Comparison of ENCODE assay signal across 8 mouse cellular contexts in genomic region chr11:3453467-3453866, GRCm38 (mm10). TPM values are rescaled to one million over a fixed set of nuclear protein-coding genes. Genes with fewer than 3 reads are reported as not detected.
DNase-seq lines count a peak whose midpoint lies in the region; ATAC-seq and TF ChIP-seq lines count a peak whose summit lies in the region.

No protein-coding gene starts in this region.

- H3K4me1 ChIP-seq in embryonic facial prominence, embryonic 12.5 days: peaks cover 10% of the 10 kb centered on the region
- peaks cover 6% of the 10 kb centered on the region for H3K4me1 ChIP-seq in kidney, adult 2 months (ENCODE audit: control insufficient read depth, insufficient read depth, low read length)

- peak overlapping the region; percentile 92 for H3K4me2 ChIP-seq in embryonic facial prominence, embryonic 12.5 days (replicated peaks)

- H3K36me3 ChIP-seq in C2C12 (ENCODE audit: control insufficient read depth, insufficient read depth) (no peaks in the 10 kb centered on the region), macrophage (ENCODE audit: inconsistent target) (no peaks in the 10 kb centered on the region)
- H3K36me3 ChIP-seq in embryonic facial prominence, embryonic 12.5 days: peaks cover 7% of the 10 kb centered on the region
- no peaks in the 10 kb centered on the region for H3K36me3 ChIP-seq in kidney, adult 2 months (ENCODE audit: control insufficient read depth, insufficient read depth, low read length)

- peak; percentile 16 for DNase-seq in 3134 (ENCODE audit: extremely low read depth, insufficient read length, low spot score)
- peak; percentile 30 for DNase-seq in kidney, adult 2 months
- no peak for DNase-seq in right cerebral cortex, adult 2 months (ENCODE audit: low spot score in 2 of 2)
- no peak for DNase-seq in spleen, postnatal 36 days (ENCODE audit: low spot score in 2 of 2)

- no peak overlapping the region for H3K9ac ChIP-seq in embryonic facial prominence, embryonic 12.5 days

- no peak for TF ChIP-seq CTCF in C2C12 (IDR thresholded peaks at IDR 0.05; ENCODE audit: control insufficient read depth, insufficient read depth, insufficient read length)
- TF ChIP-seq CTCF in kidney, adult 2 months (conservative IDR thresholded peaks at IDR 0.05; ENCODE audit: insufficient read depth, insufficient read length, low read depth, low read length): peak; percentile 56

- H3K79me3 ChIP-seq in C2C12 (ENCODE audit: low read depth): peaks cover 38% of the 10 kb centered on the region

- H3K27ac ChIP-seq in embryonic facial prominence, embryonic 12.5 days: no peak overlapping the region
- no peak overlapping the region for H3K27ac ChIP-seq in kidney, adult 2 months (ENCODE audit: insufficient read depth, low read depth, low read length)
- no peak overlapping the region for H3K27ac ChIP-seq in macrophage

- peaks cover 53% of the 10 kb centered on the region for H3K79me2 ChIP-seq in C2C12 (ENCODE audit: control insufficient read depth, insufficient read depth)
- peaks cover 42% of the 10 kb centered on the region for H3K79me2 ChIP-seq in macrophage (ENCODE audit: inconsistent target)

- ATAC-seq in embryonic facial prominence, embryonic 12.5 days (ENCODE audit: insufficient number of reproducible peaks, insufficient read depth, low FRiP score, low TSS enrichment): no peak
- ATAC-seq in frontal cortex, adult (ENCODE audit: low TSS enrichment): no peak

- no peaks in the 10 kb centered on the region for H3K27me3 ChIP-seq in C2C12 (ENCODE audit: control insufficient read depth, insufficient read depth, insufficient read length)
- no peaks in the 10 kb centered on the region for H3K27me3 ChIP-seq in embryonic facial prominence, embryonic 12.5 days
- H3K27me3 ChIP-seq in kidney, adult 2 months (replicated peaks; ENCODE audit: control insufficient read depth, insufficient read depth, low read length): no peaks in the 10 kb centered on the region

- no peaks in the 10 kb centered on the region for H3K9me3 ChIP-seq in embryonic facial prominence, embryonic 12.5 days

- TF ChIP-seq POLR2A in kidney, adult 2 months (IDR thresholded peaks at IDR 0.05; ENCODE audit: low read depth, low read length): no peak

- H3K4me3 ChIP-seq in C2C12 (ENCODE audit: insufficient read depth, poor library complexity, severe bottlenecking) (peak overlapping the region; percentile 93), macrophage (ENCODE audit: inconsistent target) (0 out of 2 replicates have a peak overlapping the region, but pooled peaks have one; percentile 97)
- H3K4me3 ChIP-seq in embryonic facial prominence, embryonic 12.5 days: peak overlapping the region; percentile 91; the same call in 1 of the 2 replicates
- no peak overlapping the region for H3K4me3 ChIP-seq in kidney, adult 2 months (ENCODE audit: insufficient read depth, low read depth, low read length)

- H3ac ChIP-seq in C2C12 (ENCODE audit: control insufficient read depth, insufficient read length, low read depth): no peak overlapping the region

- 80% methylated on average over 6 of the region's 6 CpGs for WGBS in embryonic facial prominence, embryonic 12.5 days
- WGBS in kidney, adult 2 months: 42% methylated on average over 6 of the region's 6 CpGs
- 72% methylated on average over 6 of the region's 6 CpGs for WGBS in macrophage (ENCODE audit: missing documents)

TF ChIP-seq in C2C12, 6 proteins besides CTCF, POLR2A, EP300 and RAD21:
- no peak for TF ChIP-seq CEBPB (IDR thresholded peaks at IDR 0.05; ENCODE audit: low read depth)
- TF ChIP-seq MYOD1 (IDR thresholded peaks at IDR 0.05; ENCODE audit: control insufficient read depth, insufficient read length, low read depth): no peak
- no peak for TF ChIP-seq MYOG (IDR thresholded peaks at IDR 0.05; ENCODE audit: control insufficient read depth, extremely low read depth, insufficient read length)
- no peak for TF ChIP-seq FOSL1 (IDR thresholded peaks at IDR 0.05; ENCODE audit: insufficient read depth, low read length, poor library complexity, severe bottlenecking)
- TF ChIP-seq USF1 (IDR thresholded peaks at IDR 0.05; ENCODE audit: low read depth): no peak
- TF ChIP-seq MAX (IDR thresholded peaks at IDR 0.05): no peak

RNA-seq across cellular contexts. Expression of gene Rnf185, which starts 1.3 kb away (rescaled TPM):
- 18.9 TPM for polyA plus RNA-seq in C2C12 (2012; fragmentation: generic; extraction: Trizol)
- 35.7 and 39.5 TPM in 2 replicates for polyA plus RNA-seq in embryonic facial prominence, embryonic 12.5 days (2016; fragmentation: Nextera tagmentation; extraction: Ambion mirVana)
- 48.9 and 49.4 TPM in 2 replicates for polyA plus RNA-seq in kidney, adult 2 months (2012; rRNA removed)
- total RNA-seq in macrophage (2018; cell fraction: chromatin; rRNA removed): 10 to 100 TPM in 22 of 26 experiments, 1 to 10 TPM in 4; 8.1 to 17.9 (median 12.3) TPM
- 10 to 100 TPM; 18.4 to 29.0 (median 23.3) TPM for total RNA-seq in macrophage (2018; cell fraction: cytosol; rRNA removed)
- total RNA-seq in macrophage (2018; cell fraction: nucleus; rRNA removed): 10 to 100 TPM; 14.8 to 31.4 (median 19.4) TPM
- polyA plus RNA-seq in macrophage (2018): 19.6 to 25.4 TPM (median 23.5 TPM) in 3 replicates

RNA-seq across cellular contexts. Expression of gene Pla2g3, which starts 34.6 kb away (rescaled TPM):
- 0.21 TPM for polyA plus RNA-seq in C2C12 (2012; fragmentation: generic; extraction: Trizol)
- polyA plus RNA-seq in embryonic facial prominence, embryonic 12.5 days (2016; fragmentation: Nextera tagmentation; extraction: Ambion mirVana): 0.36 and 0.57 TPM in 2 replicates
- polyA plus RNA-seq in kidney, adult 2 months (2012; rRNA removed): 0.19 and 0.27 TPM in 2 replicates
- total RNA-seq in macrophage (2018; cell fraction: chromatin; rRNA removed): 1 to 10 TPM in 1 of 26 experiments, under 1 TPM in 23, not detected in 2; 0.22 to 1.2 (median 0.48) TPM
- under 1 TPM in 4 of 26 experiments, not detected in 22; 0.06 to 0.07 (median 0.07) TPM for total RNA-seq in macrophage (2018; cell fraction: cytosol; rRNA removed)
- total RNA-seq in macrophage (2018; cell fraction: nucleus; rRNA removed): under 1 TPM in 17 of 26 experiments, not detected in 9; 0.17 to 0.71 (median 0.39) TPM
- polyA plus RNA-seq in macrophage (2018): not detected in 3 replicates

RNA-seq across cellular contexts. Expression of gene Limk2, which starts 44.5 kb away (rescaled TPM):
- polyA plus RNA-seq in C2C12 (2012; fragmentation: generic; extraction: Trizol) (21.6 TPM), macrophage (2018) (8.2 to 9.5 TPM (median 9.2 TPM) in 3 replicates)
- polyA plus RNA-seq in embryonic facial prominence, embryonic 12.5 days (2016; fragmentation: Nextera tagmentation; extraction: Ambion mirVana): 69.1 and 75.1 TPM in 2 replicates
- polyA plus RNA-seq in kidney, adult 2 months (2012; rRNA removed): 41.3 and 48.7 TPM in 2 replicates
- 10 to 100 TPM in 25 of 26 experiments, 1 to 10 TPM in 1; 8.3 to 92.2 (median 55.6) TPM for total RNA-seq in macrophage (2018; cell fraction: chromatin; rRNA removed)
- total RNA-seq in macrophage (2018; cell fraction: cytosol; rRNA removed): 10 to 100 TPM in 2 of 26 experiments, 1 to 10 TPM in 24; 2.1 to 10.6 (median 7.5) TPM
- total RNA-seq in macrophage (2018; cell fraction: nucleus; rRNA removed): 10 to 100 TPM in 22 of 26 experiments, 1 to 10 TPM in 4; 8.7 to 53.3 (median 25.1) TPM

RNA-seq across cellular contexts. Expression of gene Inpp5j, which starts 51.2 kb away (rescaled TPM):
- 0.09 TPM for polyA plus RNA-seq in C2C12 (2012; fragmentation: generic; extraction: Trizol)
- 0.50 and 0.55 TPM in 2 replicates for polyA plus RNA-seq in embryonic facial prominence, embryonic 12.5 days (2016; fragmentation: Nextera tagmentation; extraction: Ambion mirVana)
- polyA plus RNA-seq in kidney, adult 2 months (2012; rRNA removed): 24.0 and 28.0 TPM in 2 replicates
- 10 to 100 TPM in 13 of 26 experiments, 1 to 10 TPM in 11, under 1 TPM in 2; 0.29 to 17.0 (median 9.9) TPM for total RNA-seq in macrophage (2018; cell fraction: chromatin; rRNA removed)
- total RNA-seq in macrophage (2018; cell fraction: cytosol; rRNA removed): 1 to 10 TPM; 2.2 to 5.5 (median 4.2) TPM
- total RNA-seq in macrophage (2018; cell fraction: nucleus; rRNA removed): 10 to 100 TPM in 7 of 26 experiments, 1 to 10 TPM in 18, under 1 TPM in 1; 0.89 to 13.8 (median 7.2) TPM
- polyA plus RNA-seq in macrophage (2018): 2.0 to 6.6 TPM (median 3.0 TPM) in 3 replicates

Comparison
In these comparisons a context has a peak if more than half of its experiments do, and no peak if none do; other contexts are left out.
1. DNase-seq: peak in 3134 (single experiment) and kidney, adult 2 months (single experiment); none in right cerebral cortex, adult 2 months (0 of 2) and spleen, postnatal 36 days (0 of 2).